Mouse (Mus musculus): ENCODE results near the gene Mup11.
"Not testable (repeated sequence)": the region's sequence is repeated elsewhere in the genome, so short reads cannot be mapped to it uniquely, and the experiment has no call there.

Gene Mup11

DNA sequence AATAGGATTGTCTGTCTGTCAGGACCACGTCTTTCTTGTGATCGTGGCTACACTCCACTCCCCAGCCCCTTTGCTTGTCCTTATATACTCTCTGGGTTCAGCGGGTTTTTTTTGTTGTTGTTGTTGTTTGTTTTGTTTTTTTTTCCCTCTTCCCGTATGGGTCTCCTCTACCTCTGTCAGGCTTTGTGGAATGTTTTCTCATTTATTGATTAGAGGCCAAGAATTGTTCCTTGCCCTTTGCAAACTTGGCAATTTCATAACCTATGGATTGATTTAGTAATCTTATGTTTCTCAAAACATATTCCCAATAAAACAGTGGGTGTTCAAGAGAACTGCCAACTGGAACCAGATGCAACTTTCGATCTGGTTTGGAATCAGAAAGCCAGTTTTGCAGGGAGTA is at the start of gene Mup11:
Gene Mup11, minus strand, starts transcription at position 101 of the 400 bp plus-strand sequence.
- not testable (repeated sequence) for DNase-seq (ENCODE audit: low read depth)
